Mouse (Mus musculus): ENCODE results near the gene Arhgap6.

DNA sequence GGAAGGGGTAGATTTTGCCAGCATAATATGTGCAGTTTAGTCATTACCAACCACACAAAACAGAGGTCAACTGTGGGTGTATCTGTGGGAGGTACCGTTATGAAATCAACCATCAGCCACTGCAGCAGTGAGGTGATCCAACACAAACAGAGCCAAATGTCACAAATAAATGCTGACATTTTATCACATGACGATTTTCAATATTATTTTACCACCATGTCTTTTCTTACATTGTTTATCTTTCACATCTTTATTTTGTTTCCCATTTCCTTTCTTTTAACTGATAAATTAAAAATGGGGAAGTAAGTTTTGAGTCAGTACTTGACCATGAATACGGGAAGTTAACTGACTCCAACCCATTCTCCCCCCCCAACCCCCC, 328.9 kb downstream of the Arhgap6 start:
- TF ChIP-seq HCFC1 (IDR thresholded peaks at IDR 0.05; ENCODE audit: borderline replicate concordance, insufficient read depth, low read length) (no peak), CHD2 (IDR thresholded peaks at IDR 0.05; ENCODE audit: low read depth, low read length) (no peak), MAFK (IDR thresholded peaks at IDR 0.05; ENCODE audit: insufficient read depth, low read depth, low read length) (no peak)
